Mouse (Mus musculus) liver, adult 2 months (tissue): ENCODE data around the gene Unc5c. TPM values are rescaled to one million over a fixed set of nuclear protein-coding genes. Genes with fewer than 3 reads are reported as not detected.

Experiments
- DNase-seq: peaks from one replicate; pipeline ENCODE4 v3.0.0-alpha.2; 2011; ENCODE audit warnings: low read depth, low spot score; ENCODE audit errors: extremely low read depth
- H3K27ac ChIP-seq: fragments of 200-500 bp; replicated peaks from 2 replicates; pipeline ENCODE4 v1.5.1; 2012; ENCODE audit warnings: low read depth, mild to moderate bottlenecking, control low read depth, inconsistent platforms, low read length; ENCODE audit not compliant: insufficient read depth
- H3K27me3 ChIP-seq: fragments of 200-500 bp; 2 replicates; pipeline ENCODE4 v1.6.1; 2012; ENCODE audit warnings: mild to moderate bottlenecking, moderate library complexity, low read length, inconsistent platforms; ENCODE audit not compliant: control insufficient read depth, insufficient read depth
- H3K36me3 ChIP-seq: fragments of 200-500 bp; 2 replicates; pipeline ENCODE4 v1.6.1; 2012; ENCODE audit warnings: low read length, inconsistent platforms; ENCODE audit not compliant: control insufficient read depth, insufficient read depth
- H3K4me1 ChIP-seq: fragments of 200-500 bp; 2 replicates; pipeline ENCODE4 v1.6.1; 2011; ENCODE audit warnings: low read length; ENCODE audit not compliant: control insufficient read depth, insufficient read depth
- H3K4me3 ChIP-seq: fragments of 200-500 bp; 2 replicates; pipeline ENCODE4 v1.5.1; 2011; ENCODE audit warnings: low read depth, mild to moderate bottlenecking, control low read depth, low read length, moderate library complexity; ENCODE audit not compliant: insufficient read depth
- H3K79me2 ChIP-seq: fragments of 200-500 bp; 2 replicates; pipeline ENCODE4 v1.6.1; 2012; ENCODE audit warnings: inconsistent platforms, mild to moderate bottlenecking, low read length, moderate library complexity; ENCODE audit not compliant: control insufficient read depth, insufficient read depth
- H3K9ac ChIP-seq: fragments of 200-500 bp; 2 replicates; pipeline ENCODE4 v1.6.1; 2012; ENCODE audit warnings: low read depth, mild to moderate bottlenecking, control low read depth, inconsistent platforms, low read length
- CTCF ChIP-seq: fragments of 200-500 bp; IDR thresholded peaks from 2 replicates; pipeline ENCODE4 v1.5.1; 2011; ENCODE audit warnings: low read depth, low read length, control low read depth
- POLR2A ChIP-seq: fragments of 200-500 bp; IDR thresholded peaks from 2 replicates; pipeline ENCODE4 v1.6.1; 2011; ENCODE audit warnings: low read length, control low read depth; ENCODE audit not compliant: insufficient read depth; ENCODE audit errors: extremely low read depth
- WGBS: fragments of 180-500 bp; shearing (Covaris S2); methylation state at CpG from one replicate; pipeline ENCODE4 v1.1.7; 2018; 5-methylcytosine and 5-hydroxymethylcytosine counted together
- polyA plus RNA-seq: library from polyadenylated mRNA; depleted of rRNA; stranded (reverse); fragments of >200 nt; gene quantifications from 2 replicates; pipeline ENCODE4 v1.2.3, GENCODE M21; 2012
- total RNA-seq: library from RNA; depleted of rRNA; stranded (reverse); fragments of >200 nt; gene quantifications from 2 replicates; pipeline ENCODE4 v1.2.3, GENCODE M21; 2014

Unc5c gene
- total and polyA plus RNA-seq, 2 experiments, result not detected

DNA sequence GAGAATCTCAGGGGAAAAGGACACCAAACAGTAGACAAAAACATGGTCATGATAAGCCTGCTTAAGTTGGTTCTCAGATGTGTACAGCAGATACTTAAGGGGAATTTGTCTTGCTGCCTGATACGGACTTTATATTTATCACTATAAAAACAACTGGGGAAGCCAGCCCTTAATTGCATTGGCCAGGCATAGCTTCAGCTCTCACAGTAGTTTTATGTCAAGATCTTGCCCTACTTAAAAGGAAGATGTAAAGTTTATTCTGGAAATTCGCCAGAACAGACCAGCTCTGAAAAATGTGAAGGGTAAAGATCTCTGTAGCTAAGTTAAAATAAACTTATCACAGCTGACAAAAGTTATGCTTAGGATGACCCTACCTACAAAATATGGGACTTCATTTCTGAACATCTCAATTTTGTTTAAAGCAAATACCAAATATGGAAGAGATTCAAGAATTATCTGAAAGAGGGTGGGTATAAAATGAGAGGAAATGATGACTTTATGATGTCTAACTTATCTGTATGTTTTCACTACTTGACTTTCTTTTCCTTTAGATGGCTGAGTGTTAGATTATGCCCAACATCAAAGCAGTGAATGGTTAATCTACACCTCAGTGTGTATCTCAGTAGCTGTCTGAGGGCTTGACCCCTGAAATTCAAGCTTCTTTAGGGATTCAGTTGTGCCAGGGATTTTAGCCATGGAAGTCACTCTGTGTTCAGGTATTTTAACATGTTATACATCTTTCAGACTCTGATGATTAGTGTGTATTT lies 18.8 kb downstream of the Unc5c start:
- Histone ChIP-seq H3K27ac (no peak overlapping the region), H3K27me3 (no peaks in the 10 kb centered on the region), H3K4me1 (no peaks in the 10 kb centered on the region), H3K4me3 (no peak overlapping the region), H3K79me2 (no peaks in the 10 kb centered on the region), H3K36me3 (no peaks in the 10 kb centered on the region), H3K9ac (no peak overlapping the region)
- no peak for DNase-seq
- TF ChIP-seq POLR2A (no peak), CTCF (no peak)
- 65% methylated on average over 2 of the region's 2 CpGs for WGBS

- TF ChIP-seq POLR2A (no peak), CTCF (no peak)
Measured at GRCm38 (mm10) chr3:141485218-141485617, 20.2 kb downstream of the Unc5c start.

GRCm38 (mm10) chr3:141490647-141491046 lies 25.6 kb downstream of the Unc5c start:
- no peaks in the 10 kb centered on the region for H3K4me1 ChIP-seq
- DNase-seq, result no peak
- H3K79me2 ChIP-seq, result no peaks in the 10 kb centered on the region
- 76% methylated on average over 1 of the region's 1 CpGs for WGBS
- TF ChIP-seq CTCF (no peak), POLR2A (no peak)
- no peaks in the 10 kb centered on the region for H3K36me3 ChIP-seq
- no peaks in the 10 kb centered on the region for H3K27me3 ChIP-seq
- no peak overlapping the region for H3K9ac ChIP-seq
- H3K27ac ChIP-seq, result no peak overlapping the region
- no peak overlapping the region for H3K4me3 ChIP-seq

More at GRCm38 (mm10) chr3:141485218-141485617, 20.2 kb downstream of the Unc5c start:
- H3K27me3 ChIP-seq, result no peaks in the 10 kb centered on the region
- no peak overlapping the region for H3K4me3 ChIP-seq
- no peak overlapping the region for H3K9ac ChIP-seq
- no peak overlapping the region for H3K27ac ChIP-seq
- no peaks in the 10 kb centered on the region for H3K36me3 ChIP-seq
- DNase-seq, result no peak
- no peaks in the 10 kb centered on the region for H3K79me2 ChIP-seq
- WGBS, result 82% methylated on average over 4 of the region's 4 CpGs
- H3K4me1 ChIP-seq, result no peaks in the 10 kb centered on the region

- no peak overlapping the region for H3K27ac ChIP-seq
- H3K79me2 ChIP-seq, result no peaks in the 10 kb centered on the region
- no peak overlapping the region for H3K9ac ChIP-seq
- no peaks in the 10 kb centered on the region for H3K36me3 ChIP-seq
- no peak for DNase-seq
- H3K27me3 ChIP-seq, result no peaks in the 10 kb centered on the region
- WGBS, result 60% methylated on average over 5 of the region's 5 CpGs
- TF ChIP-seq POLR2A (no peak), CTCF (no peak)
- H3K4me1 ChIP-seq, result no peaks in the 10 kb centered on the region
- H3K4me3 ChIP-seq, result no peak overlapping the region
Measured at GRCm38 (mm10) chr3:141491272-141491950, 26.4 kb downstream of the Unc5c start.

- DNase-seq, result no peak
- Histone ChIP-seq H3K27me3 (no peaks in the 10 kb centered on the region), H3K36me3 (no peaks in the 10 kb centered on the region), H3K9ac (no peak overlapping the region), H3K4me3 (no peak overlapping the region), H3K79me2 (no peaks in the 10 kb centered on the region), H3K4me1 (no peaks in the 10 kb centered on the region), H3K27ac (no peak overlapping the region)
- 37% methylated on average over 2 of the region's 2 CpGs for WGBS
- TF ChIP-seq POLR2A, result no peak
- no peak for TF ChIP-seq CTCF
Measured at GRCm38 (mm10) chr3:141491951-141492310, 26.9 kb downstream of the Unc5c start.

GRCm38 (mm10) chr3:141493000-141493399 lies 28.0 kb downstream of the Unc5c start:
- Histone ChIP-seq H3K27ac (no peak overlapping the region), H3K79me2 (no peaks in the 10 kb centered on the region), H3K27me3 (no peaks in the 10 kb centered on the region), H3K9ac (no peak overlapping the region), H3K36me3 (no peaks in the 10 kb centered on the region), H3K4me1 (no peaks in the 10 kb centered on the region), H3K4me3 (no peak overlapping the region)
- DNase-seq, result no peak
- TF ChIP-seq POLR2A, result no peak
- TF ChIP-seq CTCF, result no peak
- 77% methylated on average over 3 of the region's 3 CpGs for WGBS
